Mouse (Mus musculus) kidney, embryonic 16.5 days (tissue): ENCODE measurements around the gene Synrg. TPM values are rescaled to one million over a fixed set of nuclear protein-coding genes. Genes with fewer than 3 reads are reported as not detected.

Experiments used
- ATAC-seq: fragments of 200-750 bp; cut with Nextera tagmentation; 2 replicates; pipeline ENCODE4 v1.8.0; 2017; ENCODE audit warnings: moderate TSS enrichment; ENCODE audit not compliant: low FRiP score, low TSS enrichment
- H3K27ac ChIP-seq: fragments of 300-500 bp; sonication (generic); 2 replicates; pipeline ENCODE4 v1.5.1; 2014; ENCODE audit warnings: low read length
- H3K27me3 ChIP-seq: fragments of 300-500 bp; sonication (generic); 2 replicates; pipeline ENCODE4 v1.6.1; 2014; ENCODE audit warnings: low read length, control low read depth, mixed read lengths; ENCODE audit not compliant: insufficient read depth
- H3K36me3 ChIP-seq: fragments of 300-500 bp; sonication (generic); 2 replicates; pipeline ENCODE4 v1.6.1; 2014; ENCODE audit warnings: low read length, control low read depth, mixed read lengths; ENCODE audit not compliant: insufficient read depth
- H3K4me1 ChIP-seq: fragments of 300-500 bp; sonication (generic); 2 replicates; pipeline ENCODE4 v1.6.1; 2014; ENCODE audit warnings: low read length, control low read depth, mixed read lengths; ENCODE audit not compliant: insufficient read depth
- H3K4me2 ChIP-seq: fragments of 300-500 bp; sonication (generic); replicated peaks from 2 replicates; pipeline ENCODE4 v1.6.1; 2014; ENCODE audit warnings: low read depth, low read length
- H3K4me3 ChIP-seq: fragments of 300-500 bp; sonication (generic); 2 replicates; pipeline ENCODE4 v1.5.1; 2014; ENCODE audit warnings: mild to moderate bottlenecking, low read length
- H3K9ac ChIP-seq: fragments of 300-500 bp; sonication (generic); replicated peaks from 2 replicates; pipeline ENCODE4 v1.6.1; 2014; ENCODE audit warnings: low read length
- H3K9me3 ChIP-seq: fragments of 300-500 bp; sonication (generic); 2 replicates; pipeline ENCODE4 v1.6.1; 2016; ENCODE audit warnings: low read length, control low read depth
- WGBS: fragments of 180-500 bp; shearing (Covaris S2); extraction: QIAGEN DNeasy Blood & Tissue Kit; methylation state at CpG from one replicate; pipeline ENCODE4 v1.1.7; 2014; 5-methylcytosine and 5-hydroxymethylcytosine counted together
- polyA plus RNA-seq: library from polyadenylated mRNA; unstranded; fragments of >200 nt; fragmentation: Nextera tagmentation; extraction: Ambion mirVana; gene quantifications from 2 replicates; pipeline ENCODE4 v1.2.1, GENCODE M21; 2015

The Synrg gene
- polyA plus RNA-seq, 1 experiment from 2014 or later: 10.5 TPM

DNA sequence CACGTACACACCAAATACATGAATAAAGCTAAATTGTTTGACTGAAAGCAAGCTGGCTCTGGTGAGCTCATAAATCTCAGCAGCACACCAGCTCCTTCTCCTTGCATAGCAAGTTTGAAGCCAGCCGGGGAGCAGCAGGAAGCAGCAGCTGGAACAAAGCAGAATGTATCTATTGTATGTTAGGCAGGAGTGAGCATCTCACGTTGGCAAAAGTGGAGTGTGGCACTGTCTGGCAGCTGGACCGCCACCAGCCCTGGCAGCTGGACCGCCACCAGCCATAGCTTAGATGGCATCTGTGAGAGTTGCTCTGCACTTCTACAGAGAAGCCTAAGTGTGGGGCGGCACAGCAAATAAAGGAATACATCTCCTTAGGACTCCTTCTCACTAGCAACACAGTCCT lies 39.8 kb downstream of the Synrg start:
- no peak for ATAC-seq
- H3K9me3 ChIP-seq: no peaks in the 10 kb centered on the region
- WGBS: 84% methylated on average over 6 of the region's 6 CpGs
- no peak overlapping the region for H3K4me2 ChIP-seq
- no peaks in the 10 kb centered on the region for H3K4me1 ChIP-seq
- H3K36me3 ChIP-seq: peaks cover 23% of the 10 kb centered on the region
- no peak overlapping the region for H3K27ac ChIP-seq
- H3K4me3 ChIP-seq: no peak overlapping the region
- H3K27me3 ChIP-seq: no peaks in the 10 kb centered on the region
- no peak overlapping the region for H3K9ac ChIP-seq

- 84% methylated on average over 9 of the region's 9 CpGs for WGBS
- Histone ChIP-seq H3K4me1 (no peaks in the 10 kb centered on the region), H3K9me3 (no peaks in the 10 kb centered on the region), H3K4me3 (no peak overlapping the region), H3K4me2 (no peak overlapping the region), H3K36me3 (peaks cover 17% of the 10 kb centered on the region), H3K9ac (no peak overlapping the region), H3K27ac (no peak overlapping the region), H3K27me3 (no peaks in the 10 kb centered on the region)
- no peak for ATAC-seq
These were observed 44.8 kb downstream of the Synrg start for GRCm38 (mm10) chr11:84009001-84009400.

DNA sequence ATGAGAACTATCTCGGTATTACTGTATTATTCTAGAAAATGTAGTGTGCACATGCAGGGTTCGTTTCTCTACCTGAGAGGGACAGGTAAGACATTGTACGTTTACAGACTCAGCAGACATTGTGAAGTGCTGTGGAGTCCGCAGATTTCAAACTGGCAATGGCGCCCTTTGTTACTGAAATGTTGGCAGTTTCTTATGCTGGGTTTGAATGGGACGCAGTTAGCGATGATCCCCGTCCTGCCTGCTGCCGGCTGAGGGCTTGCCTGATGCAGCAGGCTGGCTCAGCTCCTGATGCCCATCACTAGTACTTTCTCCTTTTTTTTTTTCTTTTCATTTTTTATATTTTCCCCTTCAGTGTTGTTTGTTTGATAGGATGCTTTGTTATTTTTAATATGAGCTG lies 46.2 kb downstream of the Synrg start:
- Histone ChIP-seq H3K4me3 (no peak overlapping the region), H3K27ac (no peak overlapping the region), H3K9ac (no peak overlapping the region), H3K9me3 (no peaks in the 10 kb centered on the region), H3K27me3 (no peaks in the 10 kb centered on the region), H3K4me1 (no peaks in the 10 kb centered on the region), H3K36me3 (peaks cover 13% of the 10 kb centered on the region), H3K4me2 (no peak overlapping the region)
- WGBS: 88% methylated on average over 9 of the region's 9 CpGs
- ATAC-seq: no peak

- 36% methylated on average over 12 of the region's 12 CpGs for WGBS
- no peaks in the 10 kb centered on the region for H3K27me3 ChIP-seq
- H3K4me3 ChIP-seq: no peak overlapping the region
- H3K4me2 ChIP-seq: no peak overlapping the region
- H3K9me3 ChIP-seq: no peaks in the 10 kb centered on the region
- no peak for ATAC-seq
- no peak overlapping the region for H3K9ac ChIP-seq
- H3K27ac ChIP-seq: no peak overlapping the region
- peaks cover 13% of the 10 kb centered on the region for H3K36me3 ChIP-seq
- H3K4me1 ChIP-seq: no peaks in the 10 kb centered on the region
These were observed 46.8 kb downstream of the Synrg start for GRCm38 (mm10) chr11:84011050-84011449.

- 57% methylated on average over 2 of the region's 2 CpGs for WGBS
- no peak for ATAC-seq
These were observed 47.3 kb downstream of the Synrg start for GRCm38 (mm10) chr11:84011576-84011975.

GRCm38 (mm10) chr11:84013105-84013504 lies 48.9 kb downstream of the Synrg start:
- no peaks in the 10 kb centered on the region for H3K4me1 ChIP-seq
- WGBS: 26% methylated on average over 7 of the region's 7 CpGs
- H3K9me3 ChIP-seq: no peaks in the 10 kb centered on the region
- no peak overlapping the region for H3K27ac ChIP-seq
- no peak overlapping the region for H3K4me3 ChIP-seq
- no peak overlapping the region for H3K4me2 ChIP-seq
- no peaks in the 10 kb centered on the region for H3K27me3 ChIP-seq
- no peak for ATAC-seq
- H3K9ac ChIP-seq: no peak overlapping the region
- peaks cover 13% of the 10 kb centered on the region for H3K36me3 ChIP-seq

More at GRCm38 (mm10) chr11:84011576-84011975, 47.3 kb downstream of the Synrg start:
- Histone ChIP-seq H3K4me1 (no peaks in the 10 kb centered on the region), H3K4me2 (no peak overlapping the region), H3K27ac (no peak overlapping the region), H3K9me3 (no peaks in the 10 kb centered on the region), H3K36me3 (peaks cover 13% of the 10 kb centered on the region), H3K27me3 (no peaks in the 10 kb centered on the region), H3K9ac (no peak overlapping the region), H3K4me3 (no peak overlapping the region)

DNA sequence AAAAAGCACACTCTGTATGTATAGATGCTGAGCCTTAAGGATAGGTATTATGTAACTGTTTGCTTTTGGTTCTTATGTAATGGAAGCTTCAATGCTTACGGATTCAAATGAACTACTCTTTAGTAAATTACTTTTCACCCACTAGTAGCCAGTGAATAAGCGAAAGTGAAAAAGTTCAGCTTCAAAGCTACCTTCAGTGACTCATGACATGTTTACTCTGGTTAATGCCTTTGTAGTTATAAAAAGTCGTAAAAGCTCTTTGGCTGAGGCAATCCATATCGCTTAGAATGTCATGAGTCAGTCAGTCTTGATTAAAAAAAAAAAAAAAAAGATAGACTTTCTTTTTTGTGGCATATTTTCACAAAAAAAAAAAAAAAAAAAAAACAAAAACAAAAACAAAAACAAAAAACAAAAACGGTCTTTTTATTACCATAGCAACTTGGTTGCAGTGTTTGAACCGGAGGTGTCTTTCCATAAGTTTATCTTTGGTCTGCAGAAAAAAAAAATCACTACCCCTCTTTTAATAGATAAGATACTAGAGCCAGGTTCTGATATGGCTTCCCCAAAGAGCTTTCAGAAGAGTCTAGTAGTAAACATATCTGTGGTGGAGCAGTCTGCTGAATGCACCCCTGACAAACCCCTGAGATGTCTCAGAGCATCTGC lies 52.0 kb downstream of the Synrg start:
- H3K4me2 ChIP-seq: no peak overlapping the region
- no peaks in the 10 kb centered on the region for H3K27me3 ChIP-seq
- H3K4me3 ChIP-seq: no peak overlapping the region
- H3K9ac ChIP-seq: no peak overlapping the region
- no peaks in the 10 kb centered on the region for H3K4me1 ChIP-seq
- H3K36me3 ChIP-seq: peaks cover 2% of the 10 kb centered on the region; the same call in 1 of the 2 replicates
- no peak for ATAC-seq
- 73% methylated on average over 6 of the region's 6 CpGs for WGBS
- H3K27ac ChIP-seq: no peak overlapping the region
- no peaks in the 10 kb centered on the region for H3K9me3 ChIP-seq

DNA sequence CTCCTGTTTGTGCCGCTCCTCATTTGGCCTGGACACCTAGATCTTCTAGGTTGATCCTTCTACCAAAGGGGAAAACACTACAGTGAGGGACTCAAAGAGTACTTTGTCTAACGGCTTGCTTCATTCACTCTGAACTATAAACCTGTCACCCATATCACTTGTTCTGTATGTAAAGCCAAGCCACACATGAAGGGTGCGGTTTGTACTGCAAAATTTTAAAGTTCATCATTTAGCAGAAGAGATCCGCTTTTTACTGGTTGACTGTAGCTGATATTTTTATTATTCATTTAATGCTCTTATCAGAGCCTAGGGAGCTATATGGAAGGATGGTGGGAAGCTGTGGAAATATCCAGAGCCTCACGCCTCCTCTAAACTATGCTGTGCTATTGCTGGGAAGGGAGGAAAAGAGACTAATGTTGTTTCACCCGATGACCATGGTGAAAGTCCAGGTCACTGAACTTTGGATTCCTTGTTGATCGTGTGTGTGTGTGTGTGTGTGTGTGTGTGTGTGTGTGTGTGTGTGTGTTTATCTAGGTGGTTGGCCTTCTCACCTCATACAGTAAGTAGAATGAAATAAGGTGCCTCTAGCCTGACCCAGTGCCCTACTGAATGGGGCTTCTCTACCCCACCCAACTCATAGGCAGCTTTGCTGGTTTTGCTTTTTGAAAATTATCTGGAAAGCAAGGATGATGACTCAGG lies 52.7 kb downstream of the Synrg start:
- peaks cover 5% of the 10 kb centered on the region; the same call in 1 of the 2 replicates for H3K36me3 ChIP-seq
- no peak overlapping the region for H3K27ac ChIP-seq
- no peak overlapping the region for H3K4me3 ChIP-seq
- ATAC-seq: no peak
- no peak overlapping the region for H3K4me2 ChIP-seq
- H3K4me1 ChIP-seq: no peaks in the 10 kb centered on the region
- no peaks in the 10 kb centered on the region for H3K9me3 ChIP-seq
- H3K9ac ChIP-seq: no peak overlapping the region
- H3K27me3 ChIP-seq: no peaks in the 10 kb centered on the region
- 71% methylated on average over 7 of the region's 7 CpGs for WGBS

DNA sequence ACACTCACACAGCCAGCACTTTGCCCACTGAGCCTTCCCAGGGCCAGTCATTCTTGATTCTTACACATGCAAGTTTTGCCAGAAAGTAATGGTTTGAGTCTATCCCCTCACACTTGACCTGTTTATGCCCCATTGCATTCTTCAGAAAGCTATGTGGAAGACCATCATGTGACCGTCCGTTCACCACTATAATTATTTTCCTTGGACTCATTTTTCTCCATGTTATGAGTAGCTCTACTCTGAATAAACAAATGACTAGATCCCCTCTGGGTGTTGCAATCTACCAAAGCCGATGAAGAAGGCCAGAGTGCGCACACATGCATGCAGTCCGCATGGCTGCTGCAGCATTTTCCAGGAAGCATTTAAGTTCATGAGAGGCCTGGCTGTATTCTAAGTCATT lies 63.0 kb downstream of the Synrg start:
- Histone ChIP-seq H3K9ac (no peak overlapping the region), H3K27me3 (no peaks in the 10 kb centered on the region), H3K4me1 (no peaks in the 10 kb centered on the region), H3K4me2 (no peak overlapping the region), H3K4me3 (no peak overlapping the region), H3K36me3 (peaks cover 21% of the 10 kb centered on the region), H3K27ac (no peak overlapping the region), H3K9me3 (no peaks in the 10 kb centered on the region)
- WGBS: 85% methylated on average over 5 of the region's 5 CpGs
- ATAC-seq: no peak

- Histone ChIP-seq H3K9ac (no peak overlapping the region), H3K27ac (no peak overlapping the region), H3K9me3 (no peaks in the 10 kb centered on the region), H3K4me1 (no peaks in the 10 kb centered on the region), H3K27me3 (no peaks in the 10 kb centered on the region), H3K36me3 (peaks cover 21% of the 10 kb centered on the region), H3K4me3 (no peak overlapping the region), H3K4me2 (no peak overlapping the region)
- ATAC-seq: no peak
- 76% methylated on average over 9 of the region's 9 CpGs for WGBS
These were observed 64.2 kb downstream of the Synrg start for GRCm38 (mm10) chr11:84028271-84029028.
